Mouse (Mus musculus): Measurements from ENCODE around the gene Haus4.

- TF ChIP-seq CTCF (IDR thresholded peaks at IDR 0.05; ENCODE audit: borderline replicate concordance, control insufficient read depth, extremely low read depth, insufficient read depth, low read length, poor library complexity) (no peak), POLR2A (IDR thresholded peaks at IDR 0.05; ENCODE audit: control insufficient read depth, extremely low read depth, insufficient read depth, low read length, poor library complexity) (no peak)
Measured at GRCm38 (mm10) chr14:54544703-54545102, 9.7 kb downstream of the Haus4 start.
